Mouse (Mus musculus) adrenal gland, postnatal 25 days (tissue): ENCODE measurements around the gene Klra17. TPM values are rescaled to one million over a fixed set of nuclear protein-coding genes. Genes with fewer than 3 reads are reported as not detected.
"Not testable (repeated sequence)": the region's sequence is repeated elsewhere in the genome, so short reads cannot be mapped to it uniquely, and the experiment has no call there.

Source experiments
- DNase-seq: peaks from one replicate; pipeline ENCODE4 v3.0.0; 2021; ENCODE audit warnings: mixed read lengths
- long read RNA-seq: library from polyadenylated mRNA; stranded (forward); transcript quantifications from one replicate; pipeline ENCODE4 v2.0.0, GENCODE M21; 2021
- total RNA-seq: library from RNA; stranded (reverse); gene quantifications from 2 replicates; pipeline ENCODE4 v1.2.3, GENCODE M21; 2021

Klra17 gene
- total RNA-seq: not detected in 2 replicates
- long read RNA-seq: 0 reads

DNA sequence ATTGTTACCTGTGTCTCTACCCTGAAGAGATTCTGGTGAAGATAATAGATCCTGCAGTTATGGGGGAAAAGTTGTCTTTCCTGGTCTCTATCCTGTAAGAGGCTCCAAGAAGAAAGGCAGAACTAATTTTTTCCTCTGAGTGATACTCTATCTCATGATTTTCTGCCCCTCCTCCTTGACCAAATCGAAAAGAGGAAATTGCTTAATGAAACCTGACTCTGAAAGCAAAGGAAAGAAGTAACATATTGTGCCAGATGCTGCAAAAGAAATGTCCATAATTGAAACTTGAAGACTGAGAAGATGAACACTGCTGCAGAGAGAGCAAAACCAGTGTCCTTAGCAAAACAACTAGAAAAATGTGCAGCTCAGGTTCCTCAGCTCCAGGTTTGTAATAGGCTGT, at the start of gene Klra17:
Gene Klra17, minus strand, starts transcription at position 124 of the 400 bp plus-strand sequence.
- DNase-seq: no peak

DNA sequence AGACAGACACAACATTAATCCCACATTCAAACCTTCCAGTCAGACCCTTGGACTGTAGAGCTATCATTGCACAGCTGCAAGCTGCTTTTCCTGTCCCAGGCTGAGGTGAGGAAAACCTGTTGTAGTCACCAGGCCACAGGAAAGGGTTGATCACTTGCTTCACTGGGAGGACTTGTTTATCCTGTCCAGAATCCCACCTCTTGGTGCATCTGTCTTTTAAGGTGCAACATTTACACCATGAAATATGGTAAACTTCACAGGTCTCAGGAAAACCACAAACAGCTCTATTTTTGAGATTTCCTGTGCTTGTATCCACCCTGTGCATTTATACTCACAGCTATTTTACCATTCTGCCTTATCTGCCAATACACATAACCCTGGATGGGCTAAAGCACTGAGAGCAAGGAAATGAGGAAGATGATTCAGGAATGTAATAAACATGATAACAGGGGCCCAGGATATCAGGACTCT, 41.0 kb upstream of the Klra17 start, which contains the start of gene Klra5:
Gene Klra5, minus strand, starts transcription at position 175 of the 471 bp plus-strand sequence.
- DNase-seq: not testable (repeated sequence)

DNA sequence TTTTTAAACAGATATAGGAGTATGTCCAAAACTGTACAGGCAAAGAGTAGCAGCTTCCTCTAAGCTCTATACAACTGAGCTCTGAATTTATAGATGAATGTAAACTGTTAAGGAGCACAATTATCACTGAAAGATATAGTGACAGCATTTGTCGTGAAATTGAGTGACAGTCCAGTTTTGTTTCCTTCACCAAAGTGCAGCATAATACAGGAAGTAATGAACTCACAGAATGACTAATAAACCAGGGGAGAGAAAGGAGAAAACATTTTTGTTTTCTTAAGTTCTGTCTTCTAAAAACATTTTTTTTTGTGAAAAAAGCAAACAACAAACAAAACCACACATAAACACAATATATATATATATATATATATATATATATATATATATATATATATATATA, 40.5 kb upstream of the Klra17 start:
- no peak for DNase-seq

- DNase-seq: no peak
Observed at GRCm38 (mm10) chr6:129882525-129882924, 6.1 kb upstream of the Klra17 start.

DNA sequence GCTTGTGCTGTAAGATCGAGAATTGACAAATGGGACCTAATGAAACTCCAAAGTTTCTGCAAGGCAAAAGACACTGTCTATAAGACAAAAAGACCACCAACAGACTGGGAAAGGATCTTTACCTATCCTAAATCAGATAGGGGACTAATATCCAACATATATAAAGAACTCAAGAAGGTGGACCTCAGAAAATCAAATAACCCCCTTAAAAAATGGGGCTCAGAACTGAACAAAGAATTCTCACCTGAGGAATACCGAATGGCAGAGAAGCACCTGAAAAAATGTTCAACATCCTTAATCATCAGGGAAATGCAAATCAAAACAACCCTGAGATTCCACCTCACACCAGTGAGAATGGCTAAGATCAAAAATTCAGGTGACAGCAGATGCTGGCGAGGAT, 14.1 kb downstream of the Klra17 start, which contains the start of gene Gm17631:
Gene Gm17631, plus strand, starts transcription at position 301 of the 400 bp plus-strand sequence.
- DNase-seq: not testable (repeated sequence)

- no peak for DNase-seq
Observed at GRCm38 (mm10) chr6:129825559-129825958, 50.9 kb downstream of the Klra17 start.

GRCm38 (mm10) chr6:129824004-129824403, 52.5 kb downstream of the Klra17 start:
- DNase-seq: no peak

GRCm38 (mm10) chr6:129817731-129818130, 58.7 kb downstream of the Klra17 start:
- DNase-seq: no peak

GRCm38 (mm10) chr6:129784170-129784569, 92.3 kb downstream of the Klra17 start, which contains the start of gene Gm156:
Gene Gm156, minus strand, starts transcription at chr6:129784270.
- not testable (repeated sequence) for DNase-seq

Other genes starting within 250 kb of the Klra17 start
- gene Klrc3, start 233.3 kb downstream of the Klra17 start, total RNA-seq: not detected in 2 replicates
- not detected in 2 replicates for gene Klrc2, start 216.0 kb downstream of the Klra17 start, total RNA-seq
- gene Klrc1, start 197.7 kb downstream of the Klra17 start, total RNA-seq: not detected in 2 replicates
- not detected in 2 replicates for gene Klri1, start 159.5 kb downstream of the Klra17 start, total RNA-seq
- gene Klri2, start 136.2 kb downstream of the Klra17 start, total RNA-seq: not detected in 2 replicates
- not detected in 2 replicates for gene Gm156, start 92.4 kb downstream of the Klra17 start, total RNA-seq
- gene Gm17631, start 14.0 kb downstream of the Klra17 start, total RNA-seq: not detected in 2 replicates
- gene Klra5, start 41.0 kb upstream of the Klra17 start, total RNA-seq: not detected in 2 replicates
- not detected in 2 replicates for gene Klra6, start 150.3 kb upstream of the Klra17 start, total RNA-seq
- gene Klra4, start 190.6 kb upstream of the Klra17 start, total RNA-seq: not detected in 2 replicates